Comparison of ENCODE assay signal across 8 mouse cellular contexts in the genomic region with DNA sequence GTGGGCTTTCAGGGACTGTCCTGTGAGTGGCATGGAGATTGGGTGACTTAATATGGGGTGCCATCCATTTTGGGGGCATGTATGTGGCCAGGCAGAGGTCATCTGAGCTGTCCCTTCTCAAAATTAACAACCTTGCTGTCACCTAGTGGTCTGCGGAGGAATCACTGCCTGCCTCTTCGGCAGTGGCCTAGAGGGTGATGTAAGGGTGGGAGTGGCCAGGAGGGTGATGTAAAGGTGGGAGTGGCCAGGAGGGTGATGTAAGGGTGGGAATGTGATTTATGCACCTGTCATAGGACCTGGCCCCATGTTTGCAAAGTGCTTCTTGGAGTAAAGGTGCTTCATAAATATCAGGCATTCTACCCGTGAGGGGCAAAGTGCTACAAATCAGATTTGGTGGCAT.
DNase-seq lines count a peak whose midpoint lies in the region; ATAC-seq and TF ChIP-seq lines count a peak whose summit lies in the region.

No protein-coding gene starts in this region.

- H3K4me1 ChIP-seq in lung, embryonic 14.5 days (ENCODE audit: insufficient read depth), result no peaks in the 10 kb centered on the region; the same call in 1 of the 2 replicates
- H3K4me1 ChIP-seq in hindbrain, postnatal 0 days (ENCODE audit: insufficient read depth, low read length), result no peaks in the 10 kb centered on the region
- H3K4me1 ChIP-seq in midbrain, embryonic 14.5 days (ENCODE audit: control insufficient read depth, insufficient read depth, low read length), result no peaks in the 10 kb centered on the region

- H3K9ac ChIP-seq in lung, embryonic 14.5 days, result no peak overlapping the region
- no peak overlapping the region for H3K9ac ChIP-seq in hindbrain, postnatal 0 days (replicated peaks; ENCODE audit: low read length)
- no peak overlapping the region for H3K9ac ChIP-seq in midbrain, embryonic 14.5 days (replicated peaks; ENCODE audit: low read length)

- WGBS in lung, embryonic 14.5 days, result 30% methylated on average over 3 of the region's 3 CpGs
- WGBS in hindbrain, postnatal 0 days, result 42% methylated on average over 3 of the region's 3 CpGs
- 43% methylated on average over 3 of the region's 3 CpGs for WGBS in midbrain, embryonic 14.5 days

- peak; percentile 55 for DNase-seq in lung, embryonic 14.5 days
- DNase-seq in lung, postnatal 14 days, result no peak
- peak; percentile 36 for DNase-seq in c-Kit-positive CD71-negative TER-119-negative erythroid progenitor cells, embryonic 14.5 days (ENCODE audit: low read depth)
- peak; percentile 35 for DNase-seq in hindbrain, postnatal 0 days (ENCODE audit: low spot score)
- DNase-seq in midbrain, embryonic 14.5 days, result no peak
- DNase-seq in left cerebral cortex, postnatal 36 days (ENCODE audit: low spot score in 2 of 2), result no peak
- no peak for DNase-seq in left cerebral cortex, adult 18-20 months (ENCODE audit: low spot score in 2 of 2)
- DNase-seq in ovary, postnatal 10 days (ENCODE audit: low spot score), result no peak

- ATAC-seq in lung, embryonic 14.5 days (ENCODE audit: insufficient read depth), result 0 out of 2 replicates have a peak, but pooled peaks have one; percentile 21
- peak; percentile 84 for ATAC-seq in hindbrain, postnatal 0 days
- peak; percentile 43 for ATAC-seq in midbrain, embryonic 14.5 days (ENCODE audit: low FRiP score, low TSS enrichment)

- H3K27ac ChIP-seq in lung, embryonic 14.5 days (ENCODE audit: low read depth), result no peak overlapping the region
- no peak overlapping the region for H3K27ac ChIP-seq in hindbrain, postnatal 0 days
- H3K27ac ChIP-seq in midbrain, embryonic 14.5 days (replicated peaks; ENCODE audit: low read depth, low read length), result no peak overlapping the region

- no peaks in the 10 kb centered on the region for H3K27me3 ChIP-seq in lung, embryonic 14.5 days (ENCODE audit: insufficient read depth, low read length)
- H3K27me3 ChIP-seq in hindbrain, postnatal 0 days (ENCODE audit: insufficient read depth, low read length), result no peaks in the 10 kb centered on the region
- no peaks in the 10 kb centered on the region for H3K27me3 ChIP-seq in midbrain, embryonic 14.5 days (ENCODE audit: control insufficient read depth, insufficient read depth, low read length)

- peak; percentile 68 for TF ChIP-seq CTCF in lung, embryonic 14.5 days (IDR thresholded peaks at IDR 0.05; ENCODE audit: low read depth)
- TF ChIP-seq CTCF in hindbrain, postnatal 0 days (IDR thresholded peaks at IDR 0.05; ENCODE audit: low read depth), result peak; percentile 63

- H3K4me3 ChIP-seq in lung, embryonic 14.5 days (ENCODE audit: low read depth, low read length), result no peak overlapping the region
- H3K4me3 ChIP-seq in hindbrain, postnatal 0 days (ENCODE audit: low read length), result no peak overlapping the region
- H3K4me3 ChIP-seq in midbrain, embryonic 14.5 days (replicated peaks; ENCODE audit: low read depth, low read length), result no peak overlapping the region

- intact Hi-C loops in left cerebral cortex, postnatal 36 days (cut with DNase I), result loop anchor here (10.0 kb wide), 1 partner anchor 897 kb away; no protein-coding TSS in a partner anchor

- H3K36me3 ChIP-seq in lung, embryonic 14.5 days (ENCODE audit: insufficient read depth), result no peaks in the 10 kb centered on the region
- no peaks in the 10 kb centered on the region for H3K36me3 ChIP-seq in hindbrain, postnatal 0 days (ENCODE audit: insufficient read depth, low read length)
- no peaks in the 10 kb centered on the region for H3K36me3 ChIP-seq in midbrain, embryonic 14.5 days (ENCODE audit: control insufficient read depth, insufficient read depth, low read length)

- H3K9me3 ChIP-seq in lung, embryonic 14.5 days (ENCODE audit: low read depth, low read length), result no peaks in the 10 kb centered on the region
- H3K9me3 ChIP-seq in hindbrain, postnatal 0 days (ENCODE audit: low read length), result no peaks in the 10 kb centered on the region
- H3K9me3 ChIP-seq in midbrain, embryonic 14.5 days (ENCODE audit: control insufficient read depth, low read length), result no peaks in the 10 kb centered on the region

- H3K4me2 ChIP-seq in lung, embryonic 14.5 days, result no peak overlapping the region
- no peak overlapping the region for H3K4me2 ChIP-seq in hindbrain, postnatal 0 days (ENCODE audit: low read depth, low read length)
- H3K4me2 ChIP-seq in midbrain, embryonic 14.5 days (ENCODE audit: low read length), result no peak overlapping the region

Comparison
In these comparisons a context has a peak if more than half of its experiments do, and no peak if none do; other contexts are left out.
1. DNase-seq: peak in lung, embryonic 14.5 days (single experiment), c-Kit-positive CD71-negative TER-119-negative erythroid progenitor cells, embryonic 14.5 days (single experiment) and hindbrain, postnatal 0 days (single experiment); none in lung, postnatal 14 days (single experiment), midbrain, embryonic 14.5 days (single experiment), left cerebral cortex, postnatal 36 days (0 of 2), left cerebral cortex, adult 18-20 months (0 of 2) and ovary, postnatal 10 days (single experiment).
2. ATAC-seq: peak in every context shown above with its lines; median percentile 84 in hindbrain, postnatal 0 days; 43 in midbrain, embryonic 14.5 days; 21 in lung, embryonic 14.5 days.